Mouse (Mus musculus) neural tube, embryonic 13.5 days (tissue): ENCODE data around the gene Phactr2. TPM values are rescaled to one million over a fixed set of nuclear protein-coding genes. Genes with fewer than 3 reads are reported as not detected.

Source experiments
- ATAC-seq: fragments of 200-750 bp; cut with Nextera tagmentation; 2 replicates; pipeline ENCODE4 v1.8.0; 2017; ENCODE audit warnings: low read depth, mild to moderate bottlenecking, moderate TSS enrichment, moderate library complexity
- H3K27ac ChIP-seq: fragments of 300-500 bp; sonication (generic); replicated peaks from 2 replicates; pipeline ENCODE4 v1.5.1; 2015; ENCODE audit warnings: moderate library complexity, mild to moderate bottlenecking, inconsistent platforms
- H3K27me3 ChIP-seq: fragments of 300-500 bp; sonication (generic); 2 replicates; pipeline ENCODE4 v1.6.1; 2015; ENCODE audit warnings: mild to moderate bottlenecking, inconsistent platforms
- H3K36me3 ChIP-seq: fragments of 300-500 bp; sonication (generic); 2 replicates; pipeline ENCODE4 v1.6.1; 2015; ENCODE audit warnings: mild to moderate bottlenecking, inconsistent platforms
- H3K4me1 ChIP-seq: fragments of 300-500 bp; sonication (generic); replicated peaks from 2 replicates; pipeline ENCODE4 v1.6.1; 2015; ENCODE audit warnings: inconsistent platforms
- H3K4me2 ChIP-seq: fragments of 300-500 bp; sonication (generic); 2 replicates; pipeline ENCODE4 v1.6.1; 2015; ENCODE audit warnings: inconsistent platforms, mild to moderate bottlenecking, moderate library complexity
- H3K4me3 ChIP-seq: fragments of 300-500 bp; sonication (generic); 2 replicates; pipeline ENCODE4 v1.5.1; 2015; ENCODE audit warnings: mild to moderate bottlenecking, inconsistent platforms
- H3K9ac ChIP-seq: fragments of 300-500 bp; sonication (generic); 2 replicates; pipeline ENCODE4 v1.6.1; 2015; ENCODE audit warnings: moderate library complexity, mild to moderate bottlenecking, inconsistent platforms
- H3K9me3 ChIP-seq: fragments of 300-500 bp; sonication (generic); 2 replicates; pipeline ENCODE4 v1.6.1; 2016; ENCODE audit warnings: inconsistent platforms
- WGBS: fragments of 180-500 bp; shearing (Covaris S2); methylation state at CpG from one replicate; pipeline ENCODE4 v1.1.7; 2015; 5-methylcytosine and 5-hydroxymethylcytosine counted together
- polyA plus RNA-seq: library from polyadenylated mRNA; unstranded; fragments of >200 nt; fragmentation: Nextera tagmentation; extraction: Ambion mirVana; gene quantifications from 2 replicates; pipeline ENCODE4 v1.2.1, GENCODE M21; 2015

Phactr2 gene
- polyA plus RNA-seq, 1 experiment from 2014 or later = 11.3 TPM

- no peak overlapping the region for H3K9ac ChIP-seq
- peaks cover 5% of the 10 kb centered on the region; the same call in 1 of the 2 replicates for H3K4me1 ChIP-seq
- no peak for ATAC-seq
- no peak overlapping the region for H3K4me3 ChIP-seq
- H3K27me3 ChIP-seq = no peaks in the 10 kb centered on the region
- H3K36me3 ChIP-seq = no peaks in the 10 kb centered on the region
- 82% methylated on average over 6 of the region's 6 CpGs for WGBS
- H3K9me3 ChIP-seq = no peaks in the 10 kb centered on the region
- H3K27ac ChIP-seq = no peak overlapping the region
- H3K4me2 ChIP-seq = no peak overlapping the region
Observed at GRCm38 (mm10) chr10:13443647-13444046, 30.6 kb downstream of the Phactr2 start.

DNA sequence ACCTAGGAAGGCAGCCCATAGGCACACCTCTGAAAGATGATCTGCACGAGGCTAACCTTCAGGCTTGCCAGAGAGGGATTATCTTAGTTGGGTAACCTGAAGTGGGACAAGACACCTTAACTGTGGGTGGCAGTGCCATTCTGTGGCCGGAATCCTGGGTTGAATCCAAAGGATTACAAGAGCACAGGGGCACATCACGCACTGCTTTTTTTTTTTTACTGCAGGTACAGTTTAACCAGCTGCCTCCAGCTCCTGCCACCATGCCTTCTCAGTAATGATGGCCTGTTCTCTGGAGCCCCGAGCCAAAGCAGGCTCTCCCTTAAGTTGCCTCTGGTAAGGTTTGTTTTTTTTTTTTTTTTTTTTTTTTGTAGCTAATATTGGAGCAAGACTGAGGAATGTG is 33.9 kb downstream of the Phactr2 start:
- H3K9ac ChIP-seq = no peak overlapping the region
- ATAC-seq = no peak
- no peak overlapping the region for H3K4me2 ChIP-seq
- no peak overlapping the region for H3K4me3 ChIP-seq
- no peaks in the 10 kb centered on the region for H3K27me3 ChIP-seq
- no peaks in the 10 kb centered on the region for H3K4me1 ChIP-seq
- H3K36me3 ChIP-seq = no peaks in the 10 kb centered on the region
- H3K27ac ChIP-seq = no peak overlapping the region
- no peaks in the 10 kb centered on the region for H3K9me3 ChIP-seq
- 84% methylated on average over 4 of the region's 4 CpGs for WGBS

DNA sequence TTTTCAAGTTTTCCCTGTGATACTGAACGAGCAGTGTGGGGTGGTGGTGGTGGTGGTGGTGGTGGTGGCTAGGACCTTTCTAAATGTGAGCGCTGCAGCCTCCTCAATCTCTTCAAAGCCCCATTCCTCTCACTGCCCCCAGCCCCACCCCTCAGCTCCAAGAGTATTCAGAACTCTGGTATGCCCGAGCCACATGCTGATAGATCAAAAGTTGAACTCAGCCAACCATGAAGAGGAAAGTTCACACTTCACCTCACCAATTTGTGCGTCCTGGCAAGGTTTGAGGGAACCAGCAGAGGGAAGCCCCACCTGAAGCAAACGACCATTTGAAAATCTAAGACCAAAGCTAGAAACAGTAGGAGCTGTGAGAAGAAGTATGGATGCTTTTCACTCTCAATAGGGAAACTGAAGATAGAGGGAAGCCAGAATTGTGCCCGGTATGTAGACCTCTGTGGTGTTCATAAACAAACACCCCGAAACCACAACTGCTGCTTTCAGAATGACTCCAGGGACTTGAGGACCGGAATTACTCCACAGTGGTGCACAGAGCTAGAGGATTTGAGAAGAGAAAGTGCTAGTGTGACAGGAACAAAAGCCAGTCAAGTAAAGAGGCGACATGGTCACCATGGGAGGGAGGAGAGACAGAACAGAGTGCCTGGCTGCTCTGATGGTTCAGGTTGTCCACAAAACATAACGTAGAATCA is 35.9 kb downstream of the Phactr2 start:
- Histone ChIP-seq H3K27me3 (no peaks in the 10 kb centered on the region), H3K4me2 (no peak overlapping the region), H3K9ac (no peak overlapping the region), H3K9me3 (no peaks in the 10 kb centered on the region), H3K4me3 (no peak overlapping the region), H3K4me1 (no peaks in the 10 kb centered on the region), H3K27ac (no peak overlapping the region), H3K36me3 (no peaks in the 10 kb centered on the region)
- 72% methylated on average over 10 of the region's 10 CpGs for WGBS
- ATAC-seq = no peak

- Histone ChIP-seq H3K27me3 (no peaks in the 10 kb centered on the region), H3K9me3 (no peaks in the 10 kb centered on the region), H3K27ac (no peak overlapping the region), H3K36me3 (no peaks in the 10 kb centered on the region), H3K4me1 (peaks cover 4% of the 10 kb centered on the region; the same call in 1 of the 2 replicates), H3K9ac (no peak overlapping the region), H3K4me3 (no peak overlapping the region), H3K4me2 (no peak overlapping the region)
- 90% methylated on average over 9 of the region's 9 CpGs for WGBS
- ATAC-seq = no peak
Observed at GRCm38 (mm10) chr10:13437011-13437410, 37.2 kb downstream of the Phactr2 start.

DNA sequence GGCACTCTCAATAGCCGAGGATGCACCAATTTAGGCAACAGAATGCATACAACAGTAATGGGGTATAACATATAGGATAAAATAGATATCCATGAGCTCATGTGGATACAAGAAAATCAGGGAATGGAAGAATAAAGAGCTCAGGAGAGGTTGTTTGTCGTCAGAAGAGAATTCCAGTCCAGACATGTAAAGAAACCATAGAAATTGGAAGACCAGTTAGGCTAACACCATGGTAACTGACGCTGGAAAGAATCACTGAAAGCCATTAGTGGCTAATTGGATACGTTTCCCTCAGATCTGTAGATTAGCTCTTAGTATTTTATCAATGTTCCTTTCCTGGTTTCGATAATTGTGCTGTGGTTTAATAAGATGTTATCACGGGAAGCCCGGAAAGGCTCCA is 41.2 kb downstream of the Phactr2 start:
- H3K9me3 ChIP-seq = no peaks in the 10 kb centered on the region
- 50% methylated on average over 7 of the region's 7 CpGs for WGBS
- H3K4me2 ChIP-seq = no peak overlapping the region
- ATAC-seq = no peak
- H3K9ac ChIP-seq = no peak overlapping the region
- no peak overlapping the region for H3K4me3 ChIP-seq
- no peaks in the 10 kb centered on the region for H3K36me3 ChIP-seq
- peaks cover 15% of the 10 kb centered on the region for H3K4me1 ChIP-seq
- no peak overlapping the region for H3K27ac ChIP-seq
- H3K27me3 ChIP-seq = no peaks in the 10 kb centered on the region

GRCm38 (mm10) chr10:13431641-13432540 is 42.3 kb downstream of the Phactr2 start:
- H3K4me3 ChIP-seq = no peak overlapping the region
- H3K27me3 ChIP-seq = no peaks in the 10 kb centered on the region
- H3K4me2 ChIP-seq = no peak overlapping the region
- H3K9me3 ChIP-seq = no peaks in the 10 kb centered on the region
- peak overlapping the region; percentile 52 for H3K27ac ChIP-seq
- peaks cover 18% of the 10 kb centered on the region for H3K4me1 ChIP-seq
- ATAC-seq = no peak
- no peak overlapping the region for H3K9ac ChIP-seq
- no peaks in the 10 kb centered on the region for H3K36me3 ChIP-seq
- WGBS = 16% methylated on average over 8 of the region's 8 CpGs

DNA sequence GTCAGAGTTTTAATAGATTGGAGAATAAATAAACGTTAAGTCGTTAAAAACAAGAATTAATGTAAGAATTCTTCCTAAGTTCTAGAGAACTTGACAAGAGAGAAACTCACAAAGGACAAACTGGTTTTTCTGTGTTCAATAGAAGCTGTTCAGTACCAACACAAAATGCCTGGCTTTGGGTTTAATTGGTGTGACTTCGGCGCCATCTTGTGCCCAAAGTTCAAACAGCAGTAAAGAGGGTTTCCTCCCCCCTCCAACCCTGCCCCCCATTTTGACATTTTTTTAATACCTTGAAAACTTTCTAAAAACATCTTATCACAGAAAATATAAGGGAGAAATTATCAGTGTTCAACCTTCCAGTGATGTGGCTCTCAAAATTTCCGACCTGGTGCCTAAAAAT is 44.4 kb downstream of the Phactr2 start:
- Histone ChIP-seq H3K4me3 (no peak overlapping the region), H3K4me2 (no peak overlapping the region), H3K27ac (no peak overlapping the region), H3K9ac (no peak overlapping the region), H3K9me3 (no peaks in the 10 kb centered on the region), H3K36me3 (no peaks in the 10 kb centered on the region), H3K4me1 (peaks cover 18% of the 10 kb centered on the region), H3K27me3 (no peaks in the 10 kb centered on the region)
- WGBS = 12% methylated on average over 5 of the region's 5 CpGs
- peak; percentile 54; the same call in 1 of the 2 replicates for ATAC-seq

GRCm38 (mm10) chr10:13429240-13429639 is 45.0 kb downstream of the Phactr2 start:
- ATAC-seq = peak; percentile 71
- Histone ChIP-seq H3K36me3 (no peaks in the 10 kb centered on the region), H3K4me1 (peaks cover 18% of the 10 kb centered on the region), H3K4me2 (peak overlapping the region; percentile 37), H3K27me3 (no peaks in the 10 kb centered on the region), H3K9ac (peak overlapping the region; percentile 50; the same call in 1 of the 2 replicates), H3K4me3 (no peak overlapping the region), H3K9me3 (no peaks in the 10 kb centered on the region), H3K27ac (no peak overlapping the region)
- WGBS = 6% methylated on average over 13 of the region's 13 CpGs

- no peak overlapping the region for H3K9ac ChIP-seq
- peaks cover 18% of the 10 kb centered on the region for H3K4me1 ChIP-seq
- H3K9me3 ChIP-seq = no peaks in the 10 kb centered on the region
- no peak overlapping the region for H3K4me3 ChIP-seq
- ATAC-seq = no peak
- WGBS = 72% methylated on average over 7 of the region's 7 CpGs
- no peak overlapping the region for H3K27ac ChIP-seq
- no peaks in the 10 kb centered on the region for H3K27me3 ChIP-seq
- no peaks in the 10 kb centered on the region for H3K36me3 ChIP-seq
- H3K4me2 ChIP-seq = no peak overlapping the region
Observed at GRCm38 (mm10) chr10:13428536-13428935, 45.7 kb downstream of the Phactr2 start.

GRCm38 (mm10) chr10:13427599-13427998 is 46.6 kb downstream of the Phactr2 start:
- H3K36me3 ChIP-seq = no peaks in the 10 kb centered on the region
- no peak overlapping the region for H3K9ac ChIP-seq
- H3K4me1 ChIP-seq = peaks cover 18% of the 10 kb centered on the region
- no peaks in the 10 kb centered on the region for H3K9me3 ChIP-seq
- no peak overlapping the region for H3K27ac ChIP-seq
- no peak overlapping the region for H3K4me3 ChIP-seq
- no peaks in the 10 kb centered on the region for H3K27me3 ChIP-seq
- WGBS = 81% methylated on average over 10 of the region's 10 CpGs
- no peak for ATAC-seq
- H3K4me2 ChIP-seq = no peak overlapping the region

DNA sequence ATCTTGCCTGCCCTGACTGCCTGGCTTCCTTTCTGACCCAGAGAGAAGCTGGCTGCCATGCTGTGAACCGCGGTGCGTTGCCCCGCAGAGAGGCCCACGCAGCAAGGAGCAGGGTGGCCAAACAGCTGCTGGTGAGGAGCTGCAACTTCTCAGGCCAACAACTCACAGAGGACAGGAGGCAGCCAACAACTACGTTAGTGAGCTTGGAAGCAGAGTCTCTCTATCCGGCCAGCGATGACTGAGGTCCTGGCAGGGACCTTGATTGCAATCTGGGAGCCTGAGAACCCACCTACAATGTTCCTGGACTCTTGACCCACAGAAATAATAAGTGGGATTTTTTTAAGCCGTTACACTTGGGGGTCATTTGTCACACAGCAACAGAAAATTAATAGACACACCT is 49.0 kb downstream of the Phactr2 start:
- Histone ChIP-seq H3K9me3 (no peaks in the 10 kb centered on the region), H3K4me1 (peaks cover 8% of the 10 kb centered on the region), H3K27ac (no peak overlapping the region), H3K4me3 (no peak overlapping the region), H3K27me3 (no peaks in the 10 kb centered on the region), H3K4me2 (no peak overlapping the region), H3K9ac (no peak overlapping the region), H3K36me3 (no peaks in the 10 kb centered on the region)
- 91% methylated on average over 9 of the region's 9 CpGs for WGBS
- ATAC-seq = no peak

- Histone ChIP-seq H3K9ac (no peak overlapping the region), H3K9me3 (no peaks in the 10 kb centered on the region), H3K27me3 (no peaks in the 10 kb centered on the region), H3K4me3 (no peak overlapping the region), H3K36me3 (no peaks in the 10 kb centered on the region), H3K4me1 (peaks cover 8% of the 10 kb centered on the region), H3K27ac (no peak overlapping the region), H3K4me2 (no peak overlapping the region)
- WGBS = 88% methylated on average over 17 of the region's 17 CpGs
- no peak for ATAC-seq
Observed at GRCm38 (mm10) chr10:13424508-13424907, 49.7 kb downstream of the Phactr2 start.
